21 mouse cellular contexts compared by ENCODE assay signal in the genomic region with DNA sequence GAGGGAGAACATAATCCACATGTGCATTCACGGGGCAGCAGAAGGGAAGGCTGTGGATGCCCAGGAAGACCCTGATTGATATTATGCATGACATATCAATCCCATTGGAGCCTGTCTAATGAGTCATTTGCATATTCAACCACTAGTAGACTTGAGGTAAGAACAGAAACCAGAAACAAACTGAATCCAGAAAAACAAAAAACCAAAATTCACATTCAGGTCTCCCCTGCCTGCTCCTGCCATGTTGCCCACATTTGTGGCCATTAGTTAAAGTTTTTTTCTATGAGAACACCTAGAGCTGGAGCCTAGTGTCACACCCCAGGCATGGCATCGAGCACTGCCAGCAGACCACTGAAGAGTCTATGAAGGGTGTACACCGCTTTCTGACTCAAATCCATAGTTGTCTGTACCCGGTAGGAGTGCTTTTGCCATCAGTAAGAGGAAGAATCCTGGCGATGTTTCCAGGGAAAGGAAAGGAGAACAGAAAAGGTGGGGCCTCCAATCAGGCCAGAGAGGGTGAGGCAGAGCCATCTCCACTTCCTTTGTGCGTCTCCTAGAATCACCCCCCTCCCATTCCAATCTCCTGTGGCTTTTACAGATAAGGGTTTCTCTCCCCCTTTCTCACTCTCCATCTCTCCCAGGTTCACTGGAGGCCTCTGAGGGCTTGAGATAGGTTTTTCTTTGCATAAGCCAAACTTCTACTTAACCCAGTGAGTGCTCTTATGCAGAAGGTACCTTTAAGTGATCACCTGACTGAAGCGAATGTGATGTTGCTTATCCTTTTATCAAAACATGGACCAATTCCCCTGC. TPM values are rescaled to one million over a fixed set of nuclear protein-coding genes. Genes with fewer than 3 reads are reported as not detected.
A peak's percentile ranks its signal among the peaks of the same experiment; 100 is the strongest.
DNase-seq lines count a peak whose midpoint lies in the region; ATAC-seq and TF ChIP-seq lines count a peak whose summit lies in the region.
"Had no signal": no experiment of that assay in that cellular context is flagged by ENCODE, and none has a peak within 500 bp of the region (broad histone marks: within the 10 kb centered on the region; RNA-seq: fewer than 3 reads in every experiment).

No protein-coding gene starts in this region.

- no peak overlapping the region for H3K4me2 ChIP-seq in heart, embryonic 16.5 days (ENCODE audit: low read depth, low read length)
- H3K4me2 ChIP-seq: heart, embryonic 15.5 days; hindbrain, embryonic 13.5 days; neural tube, embryonic 12.5 days had no signal

- H3K9me3 ChIP-seq in heart, embryonic 16.5 days (replicated peaks; ENCODE audit: control insufficient read depth, low read length): no peaks in the 10 kb centered on the region
- H3K9me3 ChIP-seq in heart, embryonic 10.5 days: no peaks in the 10 kb centered on the region
- H3K9me3 ChIP-seq: heart, embryonic 15.5 days; hindbrain, embryonic 13.5 days; neural tube, embryonic 12.5 days had no signal

- H3K27ac ChIP-seq in heart, embryonic 16.5 days (ENCODE audit: low read length): peak overlapping the region; percentile 57; the same call in 1 of the 2 replicates
- H3K27ac ChIP-seq in heart, embryonic 10.5 days: no peak overlapping the region
- H3K27ac ChIP-seq in small intestine, adult 2 months (ENCODE audit: insufficient read depth, low read depth, low read length): peak overlapping the region; percentile 78
- H3K27ac ChIP-seq: heart, embryonic 15.5 days; hindbrain, embryonic 13.5 days; layer of hippocampus, adult 2 months; neural tube, embryonic 12.5 days had no signal

- H3K4me1 ChIP-seq in heart, embryonic 16.5 days (ENCODE audit: control insufficient read depth, insufficient read depth, low read length): peaks cover 7% of the 10 kb centered on the region; the same call in 1 of the 2 replicates
- peaks cover 47% of the 10 kb centered on the region for H3K4me1 ChIP-seq in heart, embryonic 10.5 days
- peaks cover 14% of the 10 kb centered on the region; the same call in 1 of the 2 replicates for H3K4me1 ChIP-seq in small intestine, adult 2 months (ENCODE audit: control insufficient read depth, insufficient read depth, insufficient read length, low read length)
- H3K4me1 ChIP-seq: neural tube, embryonic 12.5 days had no signal

- no peak for ATAC-seq in heart, embryonic 16.5 days (replicated peaks; ENCODE audit: extremely low read depth, insufficient read depth, low FRiP score)
- ATAC-seq: forebrain, embryonic 14.5 days; intestine, postnatal 0 days had no signal

- no peak overlapping the region for H3K9ac ChIP-seq in heart, embryonic 16.5 days (ENCODE audit: low read length)
- H3K9ac ChIP-seq: heart, embryonic 15.5 days; hindbrain, embryonic 13.5 days; neural tube, embryonic 12.5 days had no signal

- H3K4me3 ChIP-seq in heart, embryonic 16.5 days (ENCODE audit: low read length): no peak overlapping the region
- H3K4me3 ChIP-seq in heart, embryonic 10.5 days: no peak overlapping the region
- no peak overlapping the region for H3K4me3 ChIP-seq in small intestine, adult 2 months (ENCODE audit: low read depth, low read length)
- H3K4me3 ChIP-seq: erythroblast, embryonic 14.5 days; heart, embryonic 15.5 days; hindbrain, embryonic 13.5 days; layer of hippocampus, adult 2 months; neural tube, embryonic 12.5 days had no signal

- WGBS in heart, embryonic 16.5 days: 70% methylated on average over 7 of the region's 7 CpGs
- WGBS in heart, embryonic 10.5 days: 62% methylated on average over 7 of the region's 7 CpGs
- 72% methylated on average over 7 of the region's 7 CpGs for WGBS in small intestine, adult 2 months

- no peaks in the 10 kb centered on the region for H3K36me3 ChIP-seq in heart, embryonic 16.5 days (ENCODE audit: control insufficient read depth, insufficient read depth)
- no peaks in the 10 kb centered on the region for H3K36me3 ChIP-seq in heart, embryonic 10.5 days
- H3K36me3 ChIP-seq in small intestine, adult 2 months (ENCODE audit: control insufficient read depth, insufficient read depth, low read length): no peaks in the 10 kb centered on the region
- H3K36me3 ChIP-seq: heart, embryonic 15.5 days; hindbrain, embryonic 13.5 days; neural tube, embryonic 12.5 days had no signal

- TF ChIP-seq CTCF in small intestine, adult 2 months (IDR thresholded peaks at IDR 0.05; ENCODE audit: extremely low read depth, insufficient read length, insufficient replicate concordance, low read depth, low read length): no peak

- H3K27me3 ChIP-seq in heart, embryonic 16.5 days (ENCODE audit: control insufficient read depth, insufficient read depth, low read length): no peaks in the 10 kb centered on the region
- H3K27me3 ChIP-seq in heart, embryonic 10.5 days (ENCODE audit: insufficient read depth, poor library complexity, severe bottlenecking): peaks cover 10% of the 10 kb centered on the region; the same call in 1 of the 2 replicates
- H3K27me3 ChIP-seq in small intestine, adult 2 months (ENCODE audit: control insufficient read depth, insufficient read depth, low read length): no peaks in the 10 kb centered on the region
- H3K27me3 ChIP-seq: heart, embryonic 15.5 days; hindbrain, embryonic 13.5 days; neural tube, embryonic 12.5 days had no signal

- DNase-seq in heart, embryonic 10.5 days (ENCODE audit: low spot score): no peak
- peak; percentile 38 for DNase-seq in thymus, postnatal 14 days
- no peak for DNase-seq in thymus, postnatal 25 days
- DNase-seq in induced T-regulatory cell, adult 2 months (ENCODE audit: low read depth): peak; percentile 67
- DNase-seq in ovary, postnatal 36 days (ENCODE audit: low spot score): no peak
- no peak for DNase-seq in adrenal gland, adult 2 months
- DNase-seq: adrenal gland, adult 8-10 months; cerebellum, adult 18-20 months; kidney, postnatal 10 days; left cerebral cortex, postnatal 4 days; lung, adult 2 months; right cerebral cortex, postnatal 14 days had no signal

- no peak for TF ChIP-seq POLR2A in small intestine, adult 2 months (IDR thresholded peaks at IDR 0.05; ENCODE audit: low read depth, low read length)

RNA-seq across cellular contexts. Expression of a gene that starts 32.0 kb away (rescaled TPM):
- polyA plus RNA-seq in heart, embryonic 16.5 days (2015; fragmentation: Nextera tagmentation; extraction: Ambion mirVana): 20.1 and 23.4 TPM in 2 replicates
- polyA plus RNA-seq in heart, embryonic 10.5 days (2016; fragmentation: Nextera tagmentation; extraction: Ambion mirVana): 17.5 and 20.8 TPM in 2 replicates
- 1.8 and 3.1 TPM in 2 replicates for polyA plus RNA-seq in small intestine, adult 2 months (2012; rRNA removed)
- 10 to 100 TPM; 10.5 to 20.0 TPM for total RNA-seq in adrenal gland, adult 2 months (2021)
- polyA plus RNA-seq in adrenal gland, adult 2 months (2012; rRNA removed): 3.0 and 4.0 TPM in 2 replicates

Comparison
In these comparisons a context has a peak if more than half of its experiments do, and no peak if none do; other contexts are left out.
1. DNase-seq: peak in thymus, postnatal 14 days (single experiment) and induced T-regulatory cell, adult 2 months (single experiment); none in heart, embryonic 10.5 days (single experiment), thymus, postnatal 25 days (single experiment), ovary, postnatal 36 days (single experiment) and adrenal gland, adult 2 months (single experiment).